Mouse (Mus musculus): ENCODE results near the gene Mia2. TPM values are rescaled to one million over a fixed set of nuclear protein-coding genes. Genes with fewer than 3 reads are reported as not detected.
A peak's percentile ranks its signal among the peaks of the same experiment; 100 is the strongest.
"Not testable (repeated sequence)": the region's sequence is repeated elsewhere in the genome, so short reads cannot be mapped to it uniquely, and the experiment has no call there.

Mia2 gene
- total RNA-seq, 2 experiments from 2014 or later: 85.7 to 150 TPM

GRCm38 (mm10) chr12:59219325-59220225 lies 124.0 kb downstream of the Mia2 start, which contains the start of gene Fbxo33:
Gene Fbxo33, minus strand, starts transcription at chr12:59219725.
- DNase-seq (ENCODE audit: low spot score in 2 of 2): peak; percentile 94 to 95

- DNase-seq (ENCODE audit: low spot score in 2 of 2): no peak
Observed at GRCm38 (mm10) chr12:59228401-59228800, 132.8 kb downstream of the Mia2 start.

- DNase-seq (ENCODE audit: low spot score in 2 of 2): no peak
Observed at GRCm38 (mm10) chr12:59238434-59238833, 142.8 kb downstream of the Mia2 start.

GRCm38 (mm10) chr12:59241031-59241430 lies 145.4 kb downstream of the Mia2 start:
- DNase-seq (ENCODE audit: low spot score in 2 of 2): not testable (repeated sequence)

Small RNA genes within 50 kb of the gene (microRNA-seq; reads per million reads assigned to microRNA genes)
- gene Gm27284 (ENCODE audit: borderline number of aligned reads in 2 of 2): 0 reads per million in 2 experiments

Other genes with a start within 250 kb of the Mia2 start
- gene Sec23a, start 83.8 kb upstream of the Mia2 start, total RNA-seq (2021): 10 to 100 TPM; 32.6 to 46.9 TPM
- 1 to 10 TPM; 7.4 to 7.7 TPM for gene Gemin2, start 82.4 kb upstream of the Mia2 start, total RNA-seq (2021)
- 10 to 100 TPM; 87.2 to 90.5 TPM for gene Trappc6b, start 34.3 kb upstream of the Mia2 start, total RNA-seq (2021)
- 10 to 100 TPM; 41.3 to 49.4 TPM for gene Pnn, start 28.9 kb upstream of the Mia2 start, total RNA-seq (2021)
- gene Fbxo33, start 123.9 kb downstream of the Mia2 start, total RNA-seq (2021): 10 to 100 TPM; 38.3 to 47.3 TPM

Measured in adrenal gland, adult 18-20 months (tissue).